Mouse (Mus musculus): ENCODE measurements around the gene Otogl.

Gene Otogl

GRCm38 (mm10) chr10:107906453-107906852 lies 5.5 kb downstream of the Otogl start:
- DNase-seq (ENCODE audit: extremely low spot score, low spot score), result no peak

- no peak for DNase-seq (ENCODE audit: extremely low spot score, low spot score)
These were observed 6.5 kb downstream of the Otogl start for GRCm38 (mm10) chr10:107905274-107906034.

- no peak for DNase-seq (ENCODE audit: extremely low spot score, low spot score)
These were observed 10.0 kb downstream of the Otogl start for GRCm38 (mm10) chr10:107901958-107902357.

GRCm38 (mm10) chr10:107901204-107901879 lies 10.6 kb downstream of the Otogl start:
- DNase-seq (ENCODE audit: extremely low spot score, low spot score), result no peak

GRCm38 (mm10) chr10:107899946-107900345 lies 12.0 kb downstream of the Otogl start:
- DNase-seq (ENCODE audit: extremely low spot score, low spot score), result no peak

- DNase-seq (ENCODE audit: extremely low spot score, low spot score), result no peak
These were observed 15.8 kb downstream of the Otogl start for GRCm38 (mm10) chr10:107896158-107896557.

- DNase-seq (ENCODE audit: extremely low spot score, low spot score), result no peak
These were observed 17.0 kb downstream of the Otogl start for GRCm38 (mm10) chr10:107894663-107895581.

- DNase-seq (ENCODE audit: extremely low spot score, low spot score), result no peak
These were observed 21.5 kb downstream of the Otogl start for GRCm38 (mm10) chr10:107890400-107890799.

- no peak for DNase-seq (ENCODE audit: extremely low spot score, low spot score)
These were observed 39.4 kb downstream of the Otogl start for GRCm38 (mm10) chr10:107872542-107872941.

GRCm38 (mm10) chr10:107872109-107872508 lies 39.8 kb downstream of the Otogl start:
- DNase-seq (ENCODE audit: extremely low spot score, low spot score), result no peak

- no peak for DNase-seq (ENCODE audit: extremely low spot score, low spot score)
These were observed 41.4 kb downstream of the Otogl start for GRCm38 (mm10) chr10:107870540-107870939.

- DNase-seq (ENCODE audit: extremely low spot score, low spot score), result no peak
These were observed 43.0 kb downstream of the Otogl start for GRCm38 (mm10) chr10:107868904-107869303.

- no peak for DNase-seq (ENCODE audit: extremely low spot score, low spot score)
These were observed 44.5 kb downstream of the Otogl start for GRCm38 (mm10) chr10:107867414-107867813.

GRCm38 (mm10) chr10:107860235-107860917 lies 51.6 kb downstream of the Otogl start:
- DNase-seq (ENCODE audit: extremely low spot score, low spot score), result no peak

GRCm38 (mm10) chr10:107859220-107859619 lies 52.7 kb downstream of the Otogl start:
- DNase-seq (ENCODE audit: extremely low spot score, low spot score), result no peak

GRCm38 (mm10) chr10:107858684-107859083 lies 53.2 kb downstream of the Otogl start:
- DNase-seq (ENCODE audit: extremely low spot score, low spot score), result no peak

- DNase-seq (ENCODE audit: extremely low spot score, low spot score), result no peak
These were observed 67.0 kb downstream of the Otogl start for GRCm38 (mm10) chr10:107844906-107845305.

GRCm38 (mm10) chr10:107834452-107835239 lies 77.3 kb downstream of the Otogl start:
- DNase-seq (ENCODE audit: extremely low spot score, low spot score), result no peak

GRCm38 (mm10) chr10:107829151-107829550 lies 82.8 kb downstream of the Otogl start:
- no peak for DNase-seq (ENCODE audit: extremely low spot score, low spot score)

GRCm38 (mm10) chr10:107813814-107814483 lies 98.0 kb downstream of the Otogl start:
- no peak for DNase-seq (ENCODE audit: extremely low spot score, low spot score)

All from neural tube, embryonic 10.5 days (tissue).